Mouse (Mus musculus) MEL (cell line): Measurements from ENCODE around the gene Nbeal1.

Experiments
- CTCF ChIP-seq, 3 experiments: IDR thresholded peaks in 2 of 3; conservative IDR thresholded peaks in 1 of 3; 2 replicates each; pipeline ENCODE4 v1.5.1; 2011 to 2012; ENCODE audit warnings: low read length in 3 of 3, low read depth in 2 of 3, mild to moderate bottlenecking in 2 of 3, improper control_type of control experiment in 1 of 3, inconsistent platforms in 1 of 3, mixed read lengths in 1 of 3, moderate library complexity in 1 of 3; ENCODE audit not compliant: control insufficient read depth in 1 of 3, insufficient read depth in 1 of 3, poor library complexity in 1 of 3, severe bottlenecking in 1 of 3
- EP300 ChIP-seq, 2 experiments: IDR thresholded peaks; 2 replicates each; pipeline ENCODE4 v1.6.1; 2011; ENCODE audit warnings: improper control_type of control experiment in 2 of 2, low read length in 2 of 2, low read depth in 1 of 2, mild to moderate bottlenecking in 1 of 2
- MAX ChIP-seq: IDR thresholded peaks from 2 replicates; pipeline ENCODE4 v1.6.1; 2011; ENCODE audit warnings: low read length, improper control_type of control experiment
- POLR2A ChIP-seq, 2 experiments: IDR thresholded peaks; 2 replicates each; pipeline ENCODE4 v1.6.1; 2011 to 2012; ENCODE audit warnings: low read length in 2 of 2, mild to moderate bottlenecking in 2 of 2, control low read depth in 1 of 2, improper control_type of control experiment in 1 of 2, low read depth in 1 of 2, moderate library complexity in 1 of 2; ENCODE audit not compliant: control insufficient read depth in 1 of 2, insufficient read depth in 1 of 2, poor library complexity in 1 of 2
- ZKSCAN1 ChIP-seq: IDR thresholded peaks from 2 replicates; pipeline ENCODE4 v1.6.1; 2012; ENCODE audit warnings: low read depth, mild to moderate bottlenecking, inconsistent platforms, low read length, improper control_type of control experiment, moderate library complexity

DNA sequence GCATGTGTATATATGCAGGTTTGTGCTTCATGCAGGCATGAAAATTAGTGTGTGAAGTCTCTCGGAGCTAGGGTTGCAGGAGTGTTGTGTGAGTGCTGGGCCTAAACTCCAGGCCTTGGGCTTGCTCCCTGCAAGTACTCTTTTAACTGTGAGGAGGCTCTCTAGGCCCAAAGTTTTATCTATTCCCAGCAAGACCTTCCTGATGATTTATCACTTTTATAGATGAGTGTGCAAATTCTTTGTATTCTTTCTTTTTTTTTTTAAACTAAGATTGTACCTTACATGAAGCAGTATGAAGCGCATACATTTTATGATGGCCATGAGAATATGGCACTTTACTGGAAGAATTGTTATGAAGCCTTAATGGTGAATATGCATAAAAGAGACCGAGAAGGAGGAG lies 87.7 kb downstream of the Nbeal1 start:
- TF ChIP-seq EP300 (IDR thresholded peaks at IDR 0.05; ENCODE audit: low read depth in 1 of 2, low read length in 2 of 2) (peak; percentile 71), MAX (no peak), CTCF (IDR thresholded peaks at IDR 0.05 in 2 of 3, conservative IDR thresholded peaks at IDR 0.05 in 1 of 3; ENCODE audit: control insufficient read depth in 1 of 3, insufficient read depth in 1 of 3, low read depth in 2 of 3, low read length in 3 of 3, poor library complexity in 1 of 3, severe bottlenecking in 1 of 3) (no peak), POLR2A (IDR thresholded peaks at IDR 0.05; ENCODE audit: control insufficient read depth in 1 of 2, insufficient read depth in 1 of 2, low read depth in 1 of 2, low read length in 2 of 2, poor library complexity in 1 of 2) (no peak), ZKSCAN1 (no peak)
